In the genomic region with DNA sequence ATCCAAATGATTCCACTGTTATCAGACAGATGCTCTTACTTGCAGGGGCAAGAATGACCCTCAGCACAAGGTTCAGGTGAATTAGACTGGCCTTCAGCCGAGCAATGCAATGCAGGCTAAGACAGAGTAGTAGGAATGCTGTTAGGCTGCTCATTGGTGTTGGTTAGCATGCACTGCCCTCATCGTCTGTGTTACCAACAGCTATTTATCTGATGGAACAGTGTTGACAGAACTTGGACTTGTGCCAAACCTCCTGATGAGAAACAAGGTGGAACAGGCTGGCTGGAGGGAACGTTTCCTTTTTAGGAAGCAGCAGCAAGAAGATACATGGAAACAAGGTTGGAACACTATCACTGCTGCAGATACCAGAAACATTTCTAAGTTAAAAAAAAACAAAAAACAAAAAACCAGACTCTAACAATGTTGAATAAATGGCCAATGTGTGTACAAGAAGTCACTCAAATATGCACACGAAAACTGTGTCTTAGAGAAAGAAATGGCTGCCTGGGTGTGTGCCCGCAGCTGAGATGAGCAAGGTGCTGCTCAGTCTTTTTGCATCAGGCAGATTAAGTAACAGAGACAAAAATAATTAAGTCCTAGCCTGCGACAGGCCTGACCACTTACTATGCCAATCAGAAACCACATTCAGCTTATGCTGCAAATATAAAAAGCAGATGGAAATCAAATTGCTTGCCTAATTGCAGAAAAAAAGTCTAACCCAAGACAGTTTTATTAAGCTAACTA, we compare ENCODE assay signal across 8 mouse cellular contexts.
A peak's percentile ranks its signal among the peaks of the same experiment; 100 is the strongest.
DNase-seq lines count a peak whose midpoint lies in the region; ATAC-seq lines count a peak whose summit lies in the region.

No protein-coding gene starts in this region.

- no peaks in the 10 kb centered on the region for H3K9me3 ChIP-seq in heart, embryonic 11.5 days (replicated peaks; ENCODE audit: control insufficient read depth, low read length)
- H3K9me3 ChIP-seq in neural tube, embryonic 12.5 days = no peaks in the 10 kb centered on the region

- peak overlapping the region; percentile 34 for H3K4me2 ChIP-seq in heart, embryonic 11.5 days
- H3K4me2 ChIP-seq in neural tube, embryonic 12.5 days (replicated peaks) = no peak overlapping the region

- H3K4me3 ChIP-seq in heart, embryonic 11.5 days (ENCODE audit: low read depth, low read length) = no peak overlapping the region
- no peak overlapping the region for H3K4me3 ChIP-seq in neural tube, embryonic 12.5 days

- peak; percentile 89 for ATAC-seq in heart, embryonic 11.5 days (replicated peaks; ENCODE audit: insufficient number of reproducible peaks, low FRiP score, low TSS enrichment)
- ATAC-seq in neural tube, embryonic 12.5 days (ENCODE audit: low FRiP score, low read depth) = peak; percentile 61; the same call in 1 of the 2 replicates
- ATAC-seq in inflammation-experienced regulatory T-cells, adult 6 months = no peak

- WGBS in heart, embryonic 11.5 days (ENCODE audit: insufficient replicate concordance) = 38% methylated on average over 6 of the region's 6 CpGs
- WGBS in neural tube, embryonic 12.5 days = 69% methylated on average over 6 of the region's 6 CpGs

- peak overlapping the region; percentile 6; the same call in 1 of the 2 replicates for H3K9ac ChIP-seq in heart, embryonic 11.5 days (ENCODE audit: low read depth, low read length)
- H3K9ac ChIP-seq in neural tube, embryonic 12.5 days = no peak overlapping the region

- peak overlapping the region; percentile 88 for H3K27ac ChIP-seq in heart, embryonic 11.5 days (ENCODE audit: low read depth, low read length)
- H3K27ac ChIP-seq in neural tube, embryonic 12.5 days = no peak overlapping the region

- peaks cover 17% of the 10 kb centered on the region for H3K4me1 ChIP-seq in heart, embryonic 11.5 days (ENCODE audit: control insufficient read depth, insufficient read depth, low read length)
- peaks cover 4% of the 10 kb centered on the region for H3K4me1 ChIP-seq in neural tube, embryonic 12.5 days

- DNase-seq in adrenal gland, adult 8-10 months = peak; percentile 6
- no peak for DNase-seq in adrenal gland, adult 2 months
- DNase-seq in 3134 (ENCODE audit: extremely low read depth, insufficient read length, low spot score) = peak; percentile 7
- DNase-seq in cerebellum, postnatal 10 days = peak; percentile 96 to 98
- DNase-seq in layer of hippocampus, adult 18-20 months (ENCODE audit: low spot score in 2 of 2) = peak; percentile 21 to 56

- H3K36me3 ChIP-seq in heart, embryonic 11.5 days (ENCODE audit: control insufficient read depth, insufficient read depth, low read length) = no peaks in the 10 kb centered on the region
- H3K36me3 ChIP-seq in neural tube, embryonic 12.5 days = no peaks in the 10 kb centered on the region

- no peaks in the 10 kb centered on the region for H3K27me3 ChIP-seq in heart, embryonic 11.5 days (ENCODE audit: control insufficient read depth, insufficient read depth, low read length)
- no peaks in the 10 kb centered on the region for H3K27me3 ChIP-seq in neural tube, embryonic 12.5 days (replicated peaks)
